Mouse (Mus musculus): ENCODE measurements around the gene Smim24. TPM values are rescaled to one million over a fixed set of nuclear protein-coding genes. Genes with fewer than 3 reads are reported as not detected.
A peak's percentile ranks its signal among the peaks of the same experiment; 100 is the strongest.

Gene Smim24
- polyA plus RNA-seq, 1 experiment: not detected

DNA sequence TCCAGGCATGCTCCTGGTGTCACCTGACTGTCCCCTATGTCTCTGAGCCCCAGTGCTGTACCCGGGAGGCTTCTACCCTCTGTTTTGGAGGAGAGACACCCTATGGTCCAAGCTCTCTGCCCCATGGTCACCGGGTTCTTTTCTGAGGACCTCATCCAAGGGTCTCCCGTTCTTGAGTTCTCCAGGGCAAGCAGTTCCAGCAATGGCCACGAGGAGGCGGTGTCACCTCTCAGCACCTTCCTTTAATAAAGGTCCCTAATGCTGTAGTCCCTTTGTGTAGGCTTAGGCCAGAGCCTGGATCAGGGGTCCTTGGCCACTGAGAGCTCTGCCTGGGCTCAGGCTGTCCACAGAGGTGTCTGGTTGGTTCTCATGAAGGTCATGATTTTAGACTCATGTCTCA lies 2.3 kb downstream of the Smim24 start:
- Histone ChIP-seq H3K27ac (ENCODE audit: insufficient read depth, low read depth, low read length) (no peak overlapping the region), H3K4me1 (ENCODE audit: control insufficient read depth, insufficient read depth, low read length) (peaks cover 23% of the 10 kb centered on the region), H3K4me3 (ENCODE audit: insufficient read depth, low read depth, low read length) (no peak overlapping the region)
- WGBS: 17% methylated on average over 5 of the region's 5 CpGs
- TF ChIP-seq CTCF (IDR thresholded peaks at IDR 0.05; ENCODE audit: insufficient read depth, low read depth, low read length): peak; percentile 87
- TF ChIP-seq POLR2A (IDR thresholded peaks at IDR 0.05; ENCODE audit: insufficient read depth, low read depth, low read length): no peak

DNA sequence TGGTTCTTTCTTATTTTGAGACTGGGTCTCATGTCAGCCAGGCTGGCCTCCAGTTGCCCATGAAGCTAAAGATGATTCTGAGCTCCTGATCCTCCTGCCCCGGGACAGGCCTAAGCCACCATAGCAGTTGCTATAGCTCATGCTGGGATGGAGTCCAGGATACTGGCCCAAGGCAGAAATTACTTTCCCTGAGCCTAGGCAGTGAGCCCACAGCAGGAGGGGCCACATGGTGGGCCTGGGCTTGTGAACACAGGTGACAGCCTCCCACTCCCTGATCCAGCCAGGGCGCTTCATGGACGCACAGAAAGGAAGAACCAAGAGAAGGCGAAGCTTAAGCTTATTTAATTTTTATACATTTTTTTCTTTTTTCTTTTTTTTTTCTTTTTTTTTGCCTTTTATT lies 3.0 kb downstream of the Smim24 start:
- Histone ChIP-seq H3K4me3 (ENCODE audit: insufficient read depth, low read depth, low read length) (no peak overlapping the region), H3K4me1 (ENCODE audit: control insufficient read depth, insufficient read depth, low read length) (peaks cover 29% of the 10 kb centered on the region), H3K27ac (ENCODE audit: insufficient read depth, low read depth, low read length) (no peak overlapping the region)
- 76% methylated on average over 4 of the region's 4 CpGs for WGBS
- TF ChIP-seq CTCF (IDR thresholded peaks at IDR 0.05; ENCODE audit: insufficient read depth, low read depth, low read length): no peak
- no peak for TF ChIP-seq POLR2A (IDR thresholded peaks at IDR 0.05; ENCODE audit: insufficient read depth, low read depth, low read length)

DNA sequence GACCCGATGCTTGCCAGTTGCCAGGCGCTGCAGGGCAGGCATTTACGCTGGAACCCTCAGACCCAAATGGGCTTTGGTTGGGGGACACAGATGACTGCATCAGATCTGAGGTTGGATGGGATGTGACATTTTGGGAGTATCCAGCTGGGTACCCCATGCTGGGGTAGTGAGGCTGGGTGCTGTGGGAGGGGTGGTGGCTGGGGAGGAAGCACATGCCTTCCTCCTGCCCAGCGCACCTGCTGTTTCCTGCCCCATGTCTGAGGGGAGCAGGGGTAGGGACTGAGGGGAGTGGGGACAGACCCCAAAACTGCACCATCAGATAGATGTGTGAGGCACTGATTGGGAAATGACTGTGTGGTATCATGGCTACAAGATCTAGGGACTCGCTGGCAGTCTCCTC lies 3.9 kb downstream of the Smim24 start:
- no peak for TF ChIP-seq POLR2A (IDR thresholded peaks at IDR 0.05; ENCODE audit: insufficient read depth, low read depth, low read length)
- no peak for TF ChIP-seq CTCF (IDR thresholded peaks at IDR 0.05; ENCODE audit: insufficient read depth, low read depth, low read length)
- H3K27ac ChIP-seq (ENCODE audit: insufficient read depth, low read depth, low read length): no peak overlapping the region
- peaks cover 38% of the 10 kb centered on the region for H3K4me1 ChIP-seq (ENCODE audit: control insufficient read depth, insufficient read depth, low read length)
- 74% methylated on average over 5 of the region's 5 CpGs for WGBS
- no peak overlapping the region for H3K4me3 ChIP-seq (ENCODE audit: insufficient read depth, low read depth, low read length)

DNA sequence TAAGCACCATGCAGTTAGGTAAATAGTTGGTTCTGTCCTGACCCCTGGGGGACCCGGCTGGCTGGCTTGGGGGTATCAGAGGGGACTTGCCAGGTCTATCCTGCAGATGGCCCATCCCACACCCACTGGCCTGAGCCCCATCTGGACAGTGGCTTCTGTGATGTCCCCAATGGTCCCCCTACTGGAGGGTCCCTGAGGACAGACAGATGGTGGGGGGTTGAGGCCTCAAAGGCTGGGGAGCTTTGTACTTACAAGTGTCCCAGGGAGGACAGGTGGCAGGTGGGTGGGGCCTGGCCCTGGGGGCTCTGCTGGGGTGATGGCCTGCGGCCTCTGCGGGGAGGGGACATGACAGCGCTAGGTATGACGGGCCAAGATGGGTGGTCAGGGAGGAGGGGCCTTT lies 6.4 kb downstream of the Smim24 start:
- Histone ChIP-seq H3K27ac (ENCODE audit: insufficient read depth, low read depth, low read length) (no peak overlapping the region), H3K4me1 (ENCODE audit: control insufficient read depth, insufficient read depth, low read length) (peaks cover 39% of the 10 kb centered on the region), H3K4me3 (ENCODE audit: insufficient read depth, low read depth, low read length) (no peak overlapping the region)
- TF ChIP-seq CTCF (IDR thresholded peaks at IDR 0.05; ENCODE audit: insufficient read depth, low read depth, low read length) (no peak), POLR2A (IDR thresholded peaks at IDR 0.05; ENCODE audit: insufficient read depth, low read depth, low read length) (no peak)
- WGBS: 91% methylated on average over 5 of the region's 5 CpGs

DNA sequence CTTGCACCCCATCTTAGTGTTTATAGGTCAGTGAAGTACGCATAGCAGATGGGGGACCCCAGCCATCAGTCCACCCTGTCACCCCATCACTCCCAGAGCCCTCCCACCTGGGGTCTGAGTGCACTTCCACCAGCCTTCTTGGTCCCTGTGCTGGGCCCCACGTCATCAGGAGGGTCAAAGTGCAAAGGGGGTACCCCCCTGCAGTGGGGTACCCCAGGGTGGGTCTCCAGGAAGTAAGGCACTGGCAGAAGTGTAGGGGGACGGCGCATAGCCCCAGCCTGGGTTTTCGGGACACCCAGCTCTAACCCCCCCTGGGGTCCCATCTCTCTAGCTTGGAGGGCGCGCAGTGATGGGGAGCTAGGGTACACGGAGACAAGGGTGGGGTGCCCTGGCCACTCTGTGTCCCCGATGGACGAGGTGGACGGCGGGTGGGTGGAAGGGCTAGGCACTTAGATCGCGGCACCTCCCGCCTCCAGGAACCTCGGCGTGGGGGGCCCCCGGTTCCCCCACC lies 7.0 kb downstream of the Smim24 start:
- H3K4me3 ChIP-seq (ENCODE audit: insufficient read depth, low read depth, low read length): no peak overlapping the region
- peaks cover 39% of the 10 kb centered on the region for H3K4me1 ChIP-seq (ENCODE audit: control insufficient read depth, insufficient read depth, low read length)
- H3K27ac ChIP-seq (ENCODE audit: insufficient read depth, low read depth, low read length): no peak overlapping the region
- 87% methylated on average over 18 of the region's 18 CpGs for WGBS
- no peak for TF ChIP-seq CTCF (IDR thresholded peaks at IDR 0.05; ENCODE audit: insufficient read depth, low read depth, low read length)
- TF ChIP-seq POLR2A (IDR thresholded peaks at IDR 0.05; ENCODE audit: insufficient read depth, low read depth, low read length): no peak

DNA sequence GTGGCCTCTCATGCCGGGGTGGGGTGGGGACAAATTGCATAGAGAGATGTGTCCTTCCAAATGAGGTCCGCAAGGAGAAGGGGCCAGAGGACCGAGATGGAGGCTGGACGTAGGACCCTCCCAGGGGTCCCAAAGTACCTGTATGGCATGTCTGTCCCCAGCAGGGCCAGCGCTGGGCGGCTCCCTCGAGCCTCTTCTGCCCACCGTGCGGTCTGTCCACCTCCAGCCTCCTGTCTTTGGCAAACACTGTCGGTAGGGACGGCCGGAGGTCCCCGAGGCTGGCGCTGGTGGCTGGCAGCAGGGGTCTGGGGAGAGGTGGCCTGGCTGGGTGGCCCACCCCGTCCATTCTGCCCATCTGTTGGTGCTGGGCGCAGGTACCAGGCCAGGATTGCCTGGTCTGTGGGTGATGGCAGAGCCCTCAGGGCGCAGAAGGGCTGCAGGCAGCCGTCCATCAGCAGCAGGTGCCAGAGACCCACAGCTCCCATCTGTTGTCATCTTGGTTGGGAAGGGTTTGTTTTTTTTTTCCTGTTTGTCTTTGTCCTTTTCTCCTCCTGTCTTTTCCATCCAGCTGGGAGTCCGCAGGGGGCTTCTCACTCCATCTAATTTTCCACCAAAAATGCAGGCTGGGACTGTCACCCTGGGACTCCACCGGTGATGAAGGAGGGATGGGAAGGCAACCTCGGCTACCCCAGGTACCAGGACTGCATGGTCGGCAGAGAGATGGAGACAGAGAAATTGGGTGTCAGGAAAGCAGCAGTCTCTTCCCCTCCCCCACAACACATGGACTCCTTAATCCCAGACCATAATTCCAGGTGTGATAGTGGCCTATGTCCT lies 7.7 kb downstream of the Smim24 start:
- WGBS: 68% methylated on average over 22 of the region's 22 CpGs

DNA sequence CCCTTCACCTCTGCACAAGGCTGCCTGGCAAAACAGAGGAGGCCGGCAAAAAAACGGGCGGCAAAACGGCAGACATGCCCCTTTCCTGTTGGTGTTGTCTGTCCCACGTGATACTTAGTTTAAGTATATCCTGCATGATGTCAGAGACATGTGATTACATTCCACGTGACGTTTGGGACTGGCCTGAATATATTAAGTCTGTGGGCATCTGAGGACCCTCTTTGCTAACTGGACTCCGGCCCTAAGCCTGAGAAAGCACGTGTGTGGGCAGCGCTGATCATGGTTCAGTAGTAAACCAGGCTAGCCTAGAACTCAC lies 8.3 kb downstream of the Smim24 start:
- TF ChIP-seq POLR2A (IDR thresholded peaks at IDR 0.05; ENCODE audit: insufficient read depth, low read depth, low read length): no peak
- TF ChIP-seq CTCF (IDR thresholded peaks at IDR 0.05; ENCODE audit: insufficient read depth, low read depth, low read length): no peak
- H3K4me3 ChIP-seq (ENCODE audit: insufficient read depth, low read depth, low read length): no peak overlapping the region
- H3K4me1 ChIP-seq (ENCODE audit: control insufficient read depth, insufficient read depth, low read length): peaks cover 38% of the 10 kb centered on the region
- peak overlapping the region; percentile 4 for H3K27ac ChIP-seq (ENCODE audit: insufficient read depth, low read depth, low read length)
- WGBS: 53% methylated on average over 10 of the region's 10 CpGs

More for the DNA sequence above, 7.7 kb downstream of the Smim24 start:
- Histone ChIP-seq H3K27ac (ENCODE audit: insufficient read depth, low read depth, low read length) (peak overlapping the region; percentile 4), H3K4me1 (ENCODE audit: control insufficient read depth, insufficient read depth, low read length) (peaks cover 39% of the 10 kb centered on the region), H3K4me3 (ENCODE audit: insufficient read depth, low read depth, low read length) (no peak overlapping the region)
- TF ChIP-seq POLR2A (IDR thresholded peaks at IDR 0.05; ENCODE audit: insufficient read depth, low read depth, low read length) (no peak), CTCF (IDR thresholded peaks at IDR 0.05; ENCODE audit: insufficient read depth, low read depth, low read length) (no peak)

DNA sequence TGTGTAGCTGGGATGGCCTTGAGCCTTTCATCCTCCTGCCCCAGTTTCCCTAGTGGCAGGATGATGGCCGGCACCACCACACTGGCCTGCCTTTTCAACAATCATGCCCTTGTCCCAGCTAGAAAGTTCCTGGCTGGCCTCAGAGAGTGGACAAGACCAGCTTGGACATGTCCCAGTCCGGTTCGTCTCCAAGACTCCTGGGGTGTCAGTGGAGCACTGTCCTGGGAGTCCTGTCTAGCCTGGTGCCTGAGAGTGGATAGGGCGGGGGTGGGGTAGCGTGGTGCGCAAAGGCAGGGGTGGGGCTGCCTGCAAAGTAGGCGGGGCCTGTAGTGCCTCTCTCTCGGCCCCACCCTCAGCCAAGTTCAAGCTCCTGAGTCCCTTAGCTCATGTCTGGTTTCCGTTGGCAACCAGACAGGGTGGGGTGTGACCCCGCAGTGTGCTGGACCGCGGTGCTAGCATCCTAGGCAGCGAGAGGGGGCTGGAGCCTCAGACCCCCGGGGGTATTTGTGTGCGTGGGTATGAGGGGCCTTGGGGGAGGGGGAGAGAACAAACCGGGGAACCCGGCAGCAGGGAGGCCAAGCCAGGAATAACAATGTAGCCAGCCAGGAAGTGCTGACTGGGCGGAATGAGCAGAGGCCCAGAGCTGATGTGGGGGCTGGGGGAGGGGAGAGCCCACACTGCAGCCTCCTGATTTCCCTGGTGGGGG lies 8.8 kb downstream of the Smim24 start:
- 21% methylated on average over 18 of the region's 18 CpGs for WGBS
- H3K4me1 ChIP-seq (ENCODE audit: control insufficient read depth, insufficient read depth, low read length): peaks cover 33% of the 10 kb centered on the region

DNA sequence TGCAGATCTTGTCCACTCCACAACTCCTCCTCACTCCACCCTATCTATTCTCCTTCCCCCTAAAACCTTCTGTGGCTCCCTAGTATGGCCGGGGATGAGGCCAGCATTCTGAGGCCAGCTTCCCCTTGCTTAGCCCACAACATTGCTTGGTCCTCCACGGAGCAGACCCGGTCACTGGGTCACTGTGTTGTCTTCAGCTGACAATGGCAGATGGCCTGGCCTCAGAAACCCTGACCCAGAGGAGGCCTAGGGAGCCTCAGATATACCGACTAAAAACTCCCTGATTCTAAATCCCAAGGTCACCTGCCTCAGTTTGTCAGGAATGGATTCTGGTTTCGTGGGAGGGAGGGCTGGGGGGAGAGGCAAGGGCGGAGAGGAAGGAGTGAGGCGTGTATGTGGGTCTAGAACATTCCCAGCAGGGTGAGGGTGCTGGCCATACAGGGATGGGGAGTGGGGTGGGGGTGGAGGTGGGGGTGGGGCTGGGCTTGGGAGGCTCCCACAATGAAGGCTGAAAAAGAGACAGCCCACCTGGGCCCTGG lies 9.4 kb downstream of the Smim24 start:
- no peak for TF ChIP-seq POLR2A (IDR thresholded peaks at IDR 0.05; ENCODE audit: insufficient read depth, low read depth, low read length)
- TF ChIP-seq CTCF (IDR thresholded peaks at IDR 0.05; ENCODE audit: insufficient read depth, low read depth, low read length): no peak
- Histone ChIP-seq H3K4me3 (ENCODE audit: insufficient read depth, low read depth, low read length) (no peak overlapping the region), H3K27ac (ENCODE audit: insufficient read depth, low read depth, low read length) (no peak overlapping the region), H3K4me1 (ENCODE audit: control insufficient read depth, insufficient read depth, low read length) (peaks cover 34% of the 10 kb centered on the region)
- WGBS: 42% methylated on average over 7 of the region's 7 CpGs

More for the DNA sequence above, 8.8 kb downstream of the Smim24 start:
- TF ChIP-seq POLR2A (IDR thresholded peaks at IDR 0.05; ENCODE audit: insufficient read depth, low read depth, low read length): no peak
- TF ChIP-seq CTCF (IDR thresholded peaks at IDR 0.05; ENCODE audit: insufficient read depth, low read depth, low read length): no peak
- Histone ChIP-seq H3K27ac (ENCODE audit: insufficient read depth, low read depth, low read length) (peak overlapping the region; percentile 4), H3K4me3 (ENCODE audit: insufficient read depth, low read depth, low read length) (no peak overlapping the region)
